Mouse (Mus musculus) embryonic fibroblast, embryonic 13.5 days (primary cell): ENCODE data around the gene P2rx4.

Experiments
- CTCF ChIP-seq: IDR thresholded peaks from 2 replicates; pipeline ENCODE4 v1.5.1; 2011; ENCODE audit warnings: mild to moderate bottlenecking, control low read depth, low read length, moderate library complexity, borderline replicate concordance; ENCODE audit not compliant: insufficient read depth
- POLR2A ChIP-seq: IDR thresholded peaks from 2 replicates; pipeline ENCODE4 v1.6.1; 2011; ENCODE audit warnings: low read depth, mild to moderate bottlenecking, control low read depth, low read length, moderate library complexity

- TF ChIP-seq POLR2A (no peak), CTCF (no peak)
These were observed 20.0 kb upstream of the P2rx4 start for GRCm38 (mm10) chr5:122687391-122687790.
